Mouse (Mus musculus) kidney, postnatal 0 days (tissue): ENCODE data around the gene Rspo1. TPM values are rescaled to one million over a fixed set of nuclear protein-coding genes. Genes with fewer than 3 reads are reported as not detected.

Experiments used
- ATAC-seq: fragments of 200-750 bp; cut with Nextera tagmentation; replicated peaks from 2 replicates; pipeline ENCODE4 v1.8.0; 2017; ENCODE audit warnings: low read depth, moderate number of reproducible peaks, moderate TSS enrichment, moderate library complexity; ENCODE audit not compliant: low FRiP score
- DNase-seq: peaks from one replicate; pipeline ENCODE4 v3.0.0-alpha.2; 2016; ENCODE audit warnings: low spot score
- H3K27ac ChIP-seq: fragments of 300-500 bp; sonication (generic); 2 replicates; pipeline ENCODE4 v1.5.1; 2014; ENCODE audit warnings: mild to moderate bottlenecking
- H3K27me3 ChIP-seq: fragments of 300-500 bp; sonication (generic); 2 replicates; pipeline ENCODE4 v1.6.1; 2014; ENCODE audit warnings: low read length, mixed read lengths; ENCODE audit not compliant: insufficient read depth
- H3K36me3 ChIP-seq: fragments of 300-500 bp; sonication (generic); 2 replicates; pipeline ENCODE4 v1.6.1; 2014; ENCODE audit warnings: low read length, mixed read lengths; ENCODE audit not compliant: insufficient read depth
- H3K4me1 ChIP-seq: fragments of 300-500 bp; sonication (generic); replicated peaks from 2 replicates; pipeline ENCODE4 v1.6.1; 2014; ENCODE audit warnings: antibody characterized with exemption, low read length, mixed read lengths; ENCODE audit not compliant: insufficient read depth
- H3K4me2 ChIP-seq: fragments of 300-500 bp; sonication (generic); 2 replicates; pipeline ENCODE4 v1.6.1; 2014; ENCODE audit warnings: mild to moderate bottlenecking, low read length, moderate library complexity, mixed read lengths
- H3K4me3 ChIP-seq: fragments of 300-500 bp; sonication (generic); replicated peaks from 2 replicates; pipeline ENCODE4 v1.5.1; 2014; ENCODE audit warnings: low read depth, low read length
- H3K9ac ChIP-seq: fragments of 300-500 bp; sonication (generic); 2 replicates; pipeline ENCODE4 v1.6.1; 2014; ENCODE audit warnings: low read depth, low read length
- H3K9me3 ChIP-seq: fragments of 300-500 bp; sonication (generic); replicated peaks from 2 replicates; pipeline ENCODE4 v1.6.1; 2016; ENCODE audit warnings: low read length, inconsistent platforms, mixed read lengths
- CTCF ChIP-seq: IDR thresholded peaks from 2 replicates; pipeline ENCODE4 v1.5.1; 2016; ENCODE audit warnings: antibody characterized with exemption, low read depth, mild to moderate bottlenecking, moderate library complexity
- WGBS: fragments of 180-500 bp; shearing (Covaris S2); extraction: QIAGEN DNeasy Blood & Tissue Kit; methylation state at CpG from one replicate; pipeline ENCODE4 v1.1.7; 2014; 5-methylcytosine and 5-hydroxymethylcytosine counted together
- polyA plus RNA-seq: library from polyadenylated mRNA; unstranded; fragments of >200 nt; fragmentation: Nextera tagmentation; extraction: Ambion mirVana; gene quantifications from 2 replicates; pipeline ENCODE4 v1.2.1, GENCODE M21; 2015

The Rspo1 gene
- polyA plus RNA-seq, 1 experiment from 2014 or later = 17.4 TPM

DNA sequence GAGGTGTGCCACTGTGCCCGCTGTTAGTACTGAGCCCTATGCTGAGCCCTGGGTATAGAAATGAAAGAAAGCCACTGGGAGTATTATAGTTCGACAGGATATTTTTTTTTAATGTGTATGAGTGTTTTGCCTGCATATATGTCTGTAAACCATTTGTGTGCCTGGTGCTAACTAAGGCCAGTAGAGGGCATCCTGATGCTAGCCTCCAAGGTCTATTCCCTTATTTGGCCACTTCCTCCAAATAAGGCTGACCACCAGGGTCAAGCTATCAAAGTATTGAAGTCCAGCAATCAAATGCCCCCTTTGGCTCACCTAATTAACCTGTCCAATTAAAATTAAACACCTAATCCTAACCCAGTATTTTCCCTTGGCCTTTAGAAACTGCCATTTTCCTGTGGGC, 41.3 kb upstream of the Rspo1 start:
- no peak overlapping the region for H3K27ac ChIP-seq
- peak; percentile 72 for TF ChIP-seq CTCF
- 73% methylated on average over 2 of the region's 2 CpGs for WGBS
- H3K27me3 ChIP-seq = no peaks in the 10 kb centered on the region
- ATAC-seq = no peak
- H3K4me1 ChIP-seq = 0 out of 2 replicates have a peak, but pooled peaks cover under 1% of the 10 kb centered on the region
- H3K9ac ChIP-seq = no peak overlapping the region
- H3K9me3 ChIP-seq = no peaks in the 10 kb centered on the region
- DNase-seq = peak; percentile 70
- no peak overlapping the region for H3K4me3 ChIP-seq
- H3K4me2 ChIP-seq = no peak overlapping the region
- H3K36me3 ChIP-seq = peaks cover 10% of the 10 kb centered on the region; the same call in 1 of the 2 replicates

DNA sequence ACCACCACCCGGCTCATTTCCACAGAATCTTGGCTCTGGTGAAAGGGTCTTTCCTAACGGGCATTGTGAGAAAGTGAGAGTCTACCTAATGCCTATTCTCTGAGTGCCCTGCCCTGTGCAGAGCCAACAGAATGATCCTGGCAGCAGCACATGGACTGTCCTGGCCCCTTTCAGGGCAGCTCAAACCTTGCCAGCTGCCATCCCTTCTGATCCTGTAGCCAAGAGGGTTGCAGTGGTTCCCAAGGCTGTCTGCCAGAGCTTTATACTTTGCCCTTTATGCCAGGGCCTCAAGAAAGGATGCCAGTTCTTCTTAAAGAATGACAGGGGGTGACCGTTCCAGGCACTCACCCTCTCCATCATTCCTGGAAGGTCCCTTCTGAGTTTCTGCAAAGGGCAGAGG, 36.7 kb upstream of the Rspo1 start:
- Histone ChIP-seq H3K27ac (no peak overlapping the region), H3K9me3 (no peaks in the 10 kb centered on the region), H3K4me3 (no peak overlapping the region), H3K36me3 (no peaks in the 10 kb centered on the region), H3K4me2 (no peak overlapping the region), H3K4me1 (0 out of 2 replicates have a peak, but pooled peaks cover 9% of the 10 kb centered on the region), H3K9ac (no peak overlapping the region), H3K27me3 (no peaks in the 10 kb centered on the region)
- DNase-seq = no peak
- WGBS = 88% methylated on average over 3 of the region's 3 CpGs
- TF ChIP-seq CTCF = no peak
- ATAC-seq = no peak

DNA sequence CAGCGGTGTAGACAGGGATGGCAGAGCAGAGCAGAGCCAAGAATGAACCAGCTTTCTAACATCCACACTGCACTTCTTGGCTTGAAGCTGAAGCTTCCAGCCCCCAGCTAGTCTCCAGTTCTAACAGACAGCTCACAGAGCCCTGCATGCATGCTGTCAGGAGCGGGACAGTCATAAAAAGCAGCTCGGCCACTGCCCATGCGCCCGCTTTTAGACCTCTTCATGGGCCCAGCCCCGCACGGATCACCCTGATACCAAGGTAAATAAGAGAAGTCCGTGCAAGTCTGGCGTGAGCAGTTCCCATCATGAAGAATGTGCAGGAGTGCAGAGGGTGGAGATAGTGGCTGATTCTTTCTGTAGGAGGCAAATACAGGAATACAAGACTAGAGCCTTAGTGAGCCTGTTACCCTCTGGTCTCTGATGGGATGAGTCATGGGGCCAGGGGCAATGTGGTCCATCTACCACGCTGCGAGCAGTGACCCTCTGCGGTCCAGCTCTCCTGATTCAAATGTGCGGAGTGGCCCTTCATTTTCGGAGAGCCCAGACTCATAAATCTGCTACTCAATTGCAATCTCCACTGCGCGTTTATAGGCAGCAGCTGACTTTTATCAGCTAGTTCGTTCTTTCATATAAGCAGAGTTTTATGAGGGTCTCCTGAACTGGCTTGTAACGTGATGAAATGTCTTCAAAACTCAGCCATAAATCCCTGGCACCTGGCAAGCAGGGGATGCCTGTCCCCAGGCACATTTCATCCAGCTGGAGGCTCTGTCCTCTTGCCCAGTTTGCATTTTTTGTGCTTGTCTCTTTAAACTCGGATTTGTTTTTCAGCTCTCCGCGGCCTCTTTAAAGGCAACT, 35.8 kb upstream of the Rspo1 start:
- TF ChIP-seq CTCF = 0 out of 2 replicates have a peak, but pooled peaks have one; percentile 5
- no peak overlapping the region for H3K9ac ChIP-seq
- H3K4me2 ChIP-seq = peak overlapping the region; percentile 23; the same call in 1 of the 2 replicates
- 0 out of 2 replicates have a peak overlapping the region, but pooled peaks have one; percentile 31 for H3K27ac ChIP-seq
- H3K4me1 ChIP-seq = 0 out of 2 replicates have a peak, but pooled peaks cover 9% of the 10 kb centered on the region
- H3K36me3 ChIP-seq = no peaks in the 10 kb centered on the region
- 21% methylated on average over 21 of the region's 21 CpGs for WGBS
- peak; percentile 89 for DNase-seq
- ATAC-seq = peak; percentile 65; the same call in 1 of the 2 replicates
- H3K9me3 ChIP-seq = no peaks in the 10 kb centered on the region
- H3K27me3 ChIP-seq = no peaks in the 10 kb centered on the region
- H3K4me3 ChIP-seq = no peak overlapping the region

DNA sequence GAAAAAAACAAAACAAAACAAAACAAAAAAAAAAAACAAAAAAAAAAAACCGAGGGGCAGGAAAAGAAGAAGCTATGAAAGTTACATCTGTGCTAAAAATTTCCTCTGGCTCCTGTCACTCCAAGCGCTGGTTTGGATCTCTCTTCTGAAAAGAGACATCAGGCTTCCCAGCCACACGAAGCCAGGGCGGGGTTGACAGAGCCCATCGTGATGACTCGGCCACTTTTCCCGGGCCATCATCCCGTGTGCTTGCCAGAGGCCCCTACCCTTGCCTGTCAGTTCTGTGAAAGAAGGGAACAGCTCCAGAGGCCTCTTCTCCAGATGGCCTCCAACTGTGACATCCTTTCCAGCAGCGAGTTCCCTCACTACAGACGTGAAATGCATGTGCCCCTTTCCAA, 35.2 kb upstream of the Rspo1 start:
- 16% methylated on average over 10 of the region's 10 CpGs for WGBS
- Histone ChIP-seq H3K27ac (no peak overlapping the region), H3K9me3 (no peaks in the 10 kb centered on the region), H3K36me3 (no peaks in the 10 kb centered on the region), H3K4me2 (peak overlapping the region; percentile 23; the same call in 1 of the 2 replicates), H3K27me3 (no peaks in the 10 kb centered on the region), H3K4me3 (no peak overlapping the region), H3K4me1 (0 out of 2 replicates have a peak, but pooled peaks cover 9% of the 10 kb centered on the region), H3K9ac (no peak overlapping the region)
- DNase-seq (no peak), ATAC-seq (no peak)
- TF ChIP-seq CTCF = no peak

DNA sequence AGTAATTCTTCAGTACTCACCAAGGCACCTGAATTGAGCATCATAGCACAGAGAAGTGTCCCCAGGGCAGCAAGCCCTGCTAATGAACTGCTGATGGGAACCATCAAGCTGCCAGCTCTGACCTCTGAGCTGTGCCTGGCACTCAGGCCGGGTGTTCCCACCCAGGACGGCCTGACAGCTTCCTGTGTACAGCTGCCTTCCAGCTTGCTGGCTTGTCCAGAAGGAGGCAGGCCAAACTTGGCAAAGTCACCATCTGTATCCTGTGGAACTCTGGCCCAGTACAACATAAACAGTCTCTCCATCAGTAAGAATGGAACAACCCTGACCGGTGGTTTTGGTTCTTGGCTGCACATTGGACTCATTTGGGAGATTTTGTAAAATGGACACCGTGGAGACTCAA, 32.7 kb upstream of the Rspo1 start:
- Histone ChIP-seq H3K4me2 (no peak overlapping the region), H3K4me3 (no peak overlapping the region), H3K36me3 (no peaks in the 10 kb centered on the region), H3K4me1 (0 out of 2 replicates have a peak, but pooled peaks cover 9% of the 10 kb centered on the region), H3K27me3 (no peaks in the 10 kb centered on the region), H3K27ac (no peak overlapping the region), H3K9me3 (no peaks in the 10 kb centered on the region), H3K9ac (no peak overlapping the region)
- DNase-seq = no peak
- WGBS = 52% methylated on average over 4 of the region's 4 CpGs
- TF ChIP-seq CTCF = peak; percentile 22; the same call in 1 of the 2 replicates
- no peak for ATAC-seq

DNA sequence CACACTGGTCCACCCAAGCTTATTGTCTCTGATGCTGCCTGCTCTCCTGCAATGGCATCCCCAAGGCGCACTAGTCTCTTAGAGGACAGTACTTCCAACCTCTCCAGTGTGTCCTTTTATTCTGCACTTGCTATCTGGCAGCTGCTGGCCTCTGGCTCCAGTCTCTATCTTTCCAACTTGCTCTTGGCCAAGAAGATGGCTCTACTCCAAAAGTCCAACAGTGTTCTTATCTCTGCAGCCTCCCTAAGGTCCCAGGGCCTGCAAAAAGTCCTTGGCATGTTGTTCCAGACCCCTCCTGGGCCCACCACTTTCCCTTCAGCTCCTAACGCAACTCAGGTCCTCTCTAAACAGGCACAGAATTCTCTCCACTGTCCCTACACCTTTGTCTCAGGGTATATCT, 28.9 kb upstream of the Rspo1 start:
- DNase-seq (no peak), ATAC-seq (no peak)
- Histone ChIP-seq H3K27me3 (no peaks in the 10 kb centered on the region), H3K36me3 (no peaks in the 10 kb centered on the region), H3K27ac (no peak overlapping the region), H3K4me1 (peaks cover 5% of the 10 kb centered on the region; the same call in 1 of the 2 replicates), H3K9me3 (no peaks in the 10 kb centered on the region), H3K4me3 (no peak overlapping the region), H3K9ac (no peak overlapping the region), H3K4me2 (no peak overlapping the region)
- 88% methylated on average over 2 of the region's 2 CpGs for WGBS
- no peak for TF ChIP-seq CTCF
